Mouse (Mus musculus) small intestine, adult 10 weeks (tissue): ENCODE data around the gene Cyp3a11. TPM values are rescaled to one million over a fixed set of nuclear protein-coding genes. Genes with fewer than 3 reads are reported as not detected.

Experiments
- polyA plus RNA-seq: library from polyadenylated mRNA; stranded (reverse); fragments of 350-450 nt; fragmentation: Illumina TruSeq; extraction: RNeasy Lipid Tissue Mini Kit (QIAGEN cat#74804); gene quantifications from one replicate; pipeline ENCODE4 v1.2.3, GENCODE M21; 2014; ENCODE audit warnings: low replicate concordance

Cyp3a11 gene
- 12,523 TPM for polyA plus RNA-seq

GRCm38 (mm10) chr5:145879688-145880087 is at the start of gene Cyp3a11:
TSS of gene Cyp3a11 (minus strand) at chr5:145879964.

GRCm38 (mm10) chr5:145805796-145806195 is 74.0 kb downstream of the Cyp3a11 start, which contains the start of gene Cyp3a44:
TSS of gene Cyp3a44 (minus strand) at chr5:145805874.

Other genes with a start within 250 kb of the Cyp3a11 start
- 0.93 TPM for gene Cyp3a41a, start 159.8 kb downstream of the Cyp3a11 start, polyA plus RNA-seq
- 7.1 TPM for gene Cyp3a44, start 74.1 kb downstream of the Cyp3a11 start, polyA plus RNA-seq
- 2,948 TPM for gene Cyp3a25, start 129.7 kb upstream of the Cyp3a11 start, polyA plus RNA-seq
- 6.4 TPM for gene Cyp3a59, start 199.3 kb upstream of the Cyp3a11 start, polyA plus RNA-seq